Mouse (Mus musculus): ENCODE measurements at regions not wholly inside any gene's neighbourhood (a gene's known extent, or its start where the extent isn't known, plus 50 kb on each side); places are given as distances from the start of the nearest gene placed in this dataset.

- DNase-seq, result no peak
Measured at GRCm38 (mm10) chr3:150427965-150428364, 1009.7 kb upstream of the Adgrl4 start.

- no peak for DNase-seq
Measured at GRCm38 (mm10) chr3:150431291-150431690, 1006.4 kb upstream of the Adgrl4 start.

GRCm38 (mm10) chr3:150435199-150435598 is 1002.5 kb upstream of the Adgrl4 start:
- DNase-seq, result no peak

- DNase-seq, result no peak
Measured at GRCm38 (mm10) chr3:150435818-150436607, 1001.7 kb upstream of the Adgrl4 start.

Data from cerebellum, postnatal 36 days (tissue).